Mouse (Mus musculus) intestine, embryonic 15.5 days (tissue): ENCODE data around the gene Gm17387. TPM values are rescaled to one million over a fixed set of nuclear protein-coding genes. Genes with fewer than 3 reads are reported as not detected.

ENCODE experiments used
- ATAC-seq: fragments of 200-750 bp; cut with Nextera tagmentation; 2 replicates; pipeline ENCODE4 v1.8.0; 2017; ENCODE audit warnings: moderate TSS enrichment, moderate library complexity
- H3K27ac ChIP-seq: fragments of 300-500 bp; sonication (generic); 2 replicates; pipeline ENCODE4 v1.5.1; 2015; ENCODE audit warnings: mild to moderate bottlenecking, inconsistent platforms
- H3K27me3 ChIP-seq: fragments of 300-500 bp; sonication (generic); replicated peaks from 2 replicates; pipeline ENCODE4 v1.6.1; 2015; ENCODE audit warnings: inconsistent platforms
- H3K36me3 ChIP-seq: fragments of 300-500 bp; sonication (generic); 2 replicates; pipeline ENCODE4 v1.6.1; 2015; ENCODE audit warnings: inconsistent platforms
- H3K4me1 ChIP-seq: fragments of 300-500 bp; sonication (generic); replicated peaks from 2 replicates; pipeline ENCODE4 v1.6.1; 2015; ENCODE audit warnings: inconsistent platforms
- H3K4me2 ChIP-seq: fragments of 300-500 bp; sonication (generic); replicated peaks from 2 replicates; pipeline ENCODE4 v1.6.1; 2015; ENCODE audit warnings: mild to moderate bottlenecking, inconsistent platforms
- H3K4me3 ChIP-seq: fragments of 300-500 bp; sonication (generic); replicated peaks from 2 replicates; pipeline ENCODE4 v1.5.1; 2015; ENCODE audit warnings: inconsistent platforms
- H3K9ac ChIP-seq: fragments of 300-500 bp; sonication (generic); 2 replicates; pipeline ENCODE4 v1.6.1; 2015; ENCODE audit warnings: inconsistent platforms
- H3K9me3 ChIP-seq: fragments of 300-500 bp; sonication (generic); 2 replicates; pipeline ENCODE4 v1.6.1; 2016; ENCODE audit warnings: inconsistent platforms
- WGBS: fragments of 180-500 bp; shearing (Covaris S2); methylation state at CpG from one replicate; pipeline ENCODE4 v1.1.7; 2015; 5-methylcytosine and 5-hydroxymethylcytosine counted together
- polyA plus RNA-seq: library from polyadenylated mRNA; unstranded; fragments of >200 nt; fragmentation: Nextera tagmentation; extraction: Ambion mirVana; gene quantifications from 2 replicates; pipeline ENCODE4 v1.2.1, GENCODE M21; 2015

Gene Gm17387
- polyA plus RNA-seq, 1 experiment from 2014 or later = not detected

GRCm38 (mm10) chr7:141058601-141059341 lies 29.8 kb downstream of the Gm17387 start:
- peaks cover 18% of the 10 kb centered on the region for H3K4me1 ChIP-seq
- WGBS = 89% methylated on average over 14 of the region's 14 CpGs
- no peaks in the 10 kb centered on the region for H3K36me3 ChIP-seq
- no peak overlapping the region for H3K4me3 ChIP-seq
- no peaks in the 10 kb centered on the region for H3K9me3 ChIP-seq
- ATAC-seq = no peak
- no peak overlapping the region for H3K27ac ChIP-seq
- no peaks in the 10 kb centered on the region for H3K27me3 ChIP-seq
- H3K4me2 ChIP-seq = no peak overlapping the region
- no peak overlapping the region for H3K9ac ChIP-seq

GRCm38 (mm10) chr7:141059929-141060328 lies 31.0 kb downstream of the Gm17387 start:
- no peaks in the 10 kb centered on the region for H3K27me3 ChIP-seq
- H3K9ac ChIP-seq = peak overlapping the region; percentile 64
- peak; percentile 22; the same call in 1 of the 2 replicates for ATAC-seq
- no peak overlapping the region for H3K27ac ChIP-seq
- H3K4me2 ChIP-seq = peak overlapping the region; percentile 88
- H3K9me3 ChIP-seq = no peaks in the 10 kb centered on the region
- WGBS = 54% methylated on average over 2 of the region's 2 CpGs
- H3K4me3 ChIP-seq = peak overlapping the region; percentile 68
- no peaks in the 10 kb centered on the region for H3K36me3 ChIP-seq
- H3K4me1 ChIP-seq = peaks cover 20% of the 10 kb centered on the region

- Histone ChIP-seq H3K27me3 (no peaks in the 10 kb centered on the region), H3K4me2 (peak within 1 kb of the TSS; percentile 88), H3K9ac (peak within 1 kb of the TSS; percentile 64), H3K4me1 (peaks cover 20% of the 10 kb centered on the region), H3K36me3 (no peaks in the 10 kb centered on the region), H3K9me3 (no peaks in the 10 kb centered on the region), H3K27ac (0 out of 2 replicates have a peak within 1 kb of the TSS, but pooled peaks have one; percentile 17), H3K4me3 (peak within 1 kb of the TSS; percentile 68)
- ATAC-seq = peak; percentile 89
- WGBS = under 1% methylated on average over 72 of the region's 72 CpGs
These were observed 31.7 kb downstream of the Gm17387 start, which contains the start of gene B4galnt4 for GRCm38 (mm10) chr7:141060426-141061242. B4galnt4 (plus strand) TSS chr7:141061104.

GRCm38 (mm10) chr7:141061269-141061692 lies 32.4 kb downstream of the Gm17387 start:
- WGBS = under 1% methylated on average over 37 of the region's 37 CpGs
- 0 out of 2 replicates have a peak overlapping the region, but pooled peaks have one; percentile 17 for H3K27ac ChIP-seq
- no peaks in the 10 kb centered on the region for H3K9me3 ChIP-seq
- peak overlapping the region; percentile 68 for H3K4me3 ChIP-seq
- peak overlapping the region; percentile 64 for H3K9ac ChIP-seq
- ATAC-seq = peak; percentile 48
- no peaks in the 10 kb centered on the region for H3K27me3 ChIP-seq
- peak overlapping the region; percentile 88 for H3K4me2 ChIP-seq
- no peaks in the 10 kb centered on the region for H3K36me3 ChIP-seq
- peaks cover 20% of the 10 kb centered on the region for H3K4me1 ChIP-seq

- no peaks in the 10 kb centered on the region for H3K9me3 ChIP-seq
- H3K27me3 ChIP-seq = no peaks in the 10 kb centered on the region
- no peak overlapping the region for H3K9ac ChIP-seq
- H3K4me3 ChIP-seq = no peak overlapping the region
- H3K36me3 ChIP-seq = 0 out of 2 replicates have a peak, but pooled peaks cover 2% of the 10 kb centered on the region
- no peak overlapping the region for H3K27ac ChIP-seq
- H3K4me1 ChIP-seq = peaks cover 20% of the 10 kb centered on the region
- 75% methylated on average over 7 of the region's 7 CpGs for WGBS
- no peak for ATAC-seq
- no peak overlapping the region for H3K4me2 ChIP-seq
These were observed 33.6 kb downstream of the Gm17387 start for GRCm38 (mm10) chr7:141062525-141062924.

GRCm38 (mm10) chr7:141063353-141063752 lies 34.4 kb downstream of the Gm17387 start:
- 0 out of 2 replicates have a peak, but pooled peaks cover 2% of the 10 kb centered on the region for H3K36me3 ChIP-seq
- WGBS = 90% methylated on average over 3 of the region's 3 CpGs
- H3K9ac ChIP-seq = no peak overlapping the region
- peaks cover 20% of the 10 kb centered on the region for H3K4me1 ChIP-seq
- H3K27ac ChIP-seq = 0 out of 2 replicates have a peak overlapping the region, but pooled peaks have one; percentile 28
- ATAC-seq = no peak
- H3K9me3 ChIP-seq = no peaks in the 10 kb centered on the region
- H3K4me3 ChIP-seq = no peak overlapping the region
- H3K27me3 ChIP-seq = 0 out of 2 replicates have a peak, but pooled peaks cover under 1% of the 10 kb centered on the region
- H3K4me2 ChIP-seq = no peak overlapping the region

- Histone ChIP-seq H3K4me3 (no peak overlapping the region), H3K9me3 (no peaks in the 10 kb centered on the region), H3K4me2 (no peak overlapping the region; the same call in 1 of the 2 replicates), H3K27ac (0 out of 2 replicates have a peak overlapping the region, but pooled peaks have one; percentile 28), H3K4me1 (peaks cover 20% of the 10 kb centered on the region), H3K9ac (no peak overlapping the region), H3K36me3 (0 out of 2 replicates have a peak, but pooled peaks cover 2% of the 10 kb centered on the region), H3K27me3 (0 out of 2 replicates have a peak, but pooled peaks cover 2% of the 10 kb centered on the region)
- peak; percentile 81 for ATAC-seq
- 59% methylated on average over 7 of the region's 7 CpGs for WGBS
These were observed 35.2 kb downstream of the Gm17387 start for GRCm38 (mm10) chr7:141064175-141064574.

- H3K27me3 ChIP-seq = 0 out of 2 replicates have a peak, but pooled peaks cover 2% of the 10 kb centered on the region
- H3K27ac ChIP-seq = 0 out of 2 replicates have a peak overlapping the region, but pooled peaks have one; percentile 28
- 76% methylated on average over 7 of the region's 7 CpGs for WGBS
- no peak overlapping the region for H3K4me2 ChIP-seq
- H3K4me3 ChIP-seq = no peak overlapping the region
- no peak overlapping the region for H3K9ac ChIP-seq
- H3K9me3 ChIP-seq = no peaks in the 10 kb centered on the region
- H3K36me3 ChIP-seq = 0 out of 2 replicates have a peak, but pooled peaks cover 2% of the 10 kb centered on the region
- peaks cover 20% of the 10 kb centered on the region for H3K4me1 ChIP-seq
- ATAC-seq = no peak
These were observed 35.6 kb downstream of the Gm17387 start for GRCm38 (mm10) chr7:141064576-141064975.

- no peak overlapping the region for H3K4me2 ChIP-seq
- H3K4me3 ChIP-seq = no peak overlapping the region
- H3K27ac ChIP-seq = no peak overlapping the region
- H3K4me1 ChIP-seq = peaks cover 15% of the 10 kb centered on the region
- 75% methylated on average over 19 of the region's 19 CpGs for WGBS
- no peaks in the 10 kb centered on the region for H3K9me3 ChIP-seq
- H3K27me3 ChIP-seq = peaks cover 15% of the 10 kb centered on the region
- H3K9ac ChIP-seq = no peak overlapping the region
- 0 out of 2 replicates have a peak, but pooled peaks cover 2% of the 10 kb centered on the region for H3K36me3 ChIP-seq
- no peak for ATAC-seq
These were observed 39.4 kb downstream of the Gm17387 start for GRCm38 (mm10) chr7:141068351-141068750.

GRCm38 (mm10) chr7:141070058-141070862 lies 41.3 kb downstream of the Gm17387 start:
- Histone ChIP-seq H3K4me1 (peaks cover 13% of the 10 kb centered on the region), H3K4me2 (peak overlapping the region; percentile 91), H3K9me3 (no peaks in the 10 kb centered on the region), H3K27me3 (peaks cover 15% of the 10 kb centered on the region), H3K36me3 (0 out of 2 replicates have a peak, but pooled peaks cover 2% of the 10 kb centered on the region), H3K4me3 (peak overlapping the region; percentile 41), H3K27ac (no peak overlapping the region), H3K9ac (peak overlapping the region; percentile 42)
- WGBS = 2% methylated on average over 51 of the region's 51 CpGs
- peak; percentile 59 for ATAC-seq

- Histone ChIP-seq H3K4me2 (no peak overlapping the region), H3K27ac (no peak overlapping the region), H3K36me3 (0 out of 2 replicates have a peak, but pooled peaks cover 2% of the 10 kb centered on the region), H3K4me1 (peaks cover 13% of the 10 kb centered on the region), H3K27me3 (peaks cover 15% of the 10 kb centered on the region), H3K9ac (no peak overlapping the region), H3K4me3 (no peak overlapping the region), H3K9me3 (no peaks in the 10 kb centered on the region)
- 34% methylated on average over 23 of the region's 23 CpGs for whole genome bisulfite sequencing
- no peak for ATAC-seq
These were observed 43.2 kb downstream of the Gm17387 start for GRCm38 (mm10) chr7:141072017-141072745.
